Mouse (Mus musculus) T-helper 17 cell (primary cell): ENCODE measurements around the gene Slc36a1.

ENCODE experiments used
- in situ Hi-C, 2 experiments: fragments of 300-600 bp; cut with MboI, MseI; formaldehyde crosslinking; loops; 1 replicate in 1 of 2; 2 replicates in 1 of 2; pipeline ENCODE4 v1.15.1; 2025; ENCODE audit warnings: high pct_unique_total_duplicates in 2 of 2

Slc36a1 gene

DNA sequence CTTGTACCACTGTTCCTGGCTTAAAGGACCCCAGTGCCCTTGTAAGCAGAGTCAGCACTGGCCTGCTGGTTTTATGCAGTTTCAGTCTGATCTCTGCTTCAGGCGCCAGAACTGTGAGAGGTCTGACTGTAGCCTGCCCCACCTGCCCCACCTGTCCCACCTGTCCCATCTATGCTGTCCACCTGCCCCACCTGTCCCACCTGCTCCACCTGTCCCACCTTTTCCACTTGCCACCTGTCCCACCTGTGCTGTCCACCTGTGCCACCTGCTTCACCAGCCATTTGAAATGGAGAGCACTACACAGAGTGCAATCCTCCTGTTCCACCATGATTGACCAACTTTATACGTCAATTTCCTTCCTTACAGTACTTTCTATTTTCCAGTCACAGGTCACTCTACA is 60.2 kb downstream of the Slc36a1 start:
- in situ Hi-C loops: no loop called here

DNA sequence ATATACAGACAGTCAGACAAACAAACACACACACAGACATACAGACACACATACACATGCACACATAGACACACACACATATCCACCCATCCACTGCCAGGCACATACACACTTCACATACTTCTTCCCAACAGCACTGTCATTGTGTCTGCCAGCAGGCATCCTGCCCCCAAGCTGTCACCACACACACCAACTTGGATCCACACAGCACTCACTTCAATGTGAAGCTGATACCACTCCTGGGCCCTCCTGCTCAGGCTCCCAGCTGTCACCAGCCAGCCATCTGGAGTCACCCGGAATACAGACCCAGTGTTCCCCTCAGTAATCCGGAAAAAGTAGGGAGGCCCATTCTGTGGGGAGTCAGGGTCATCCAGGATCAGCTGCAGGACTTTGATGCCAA is 61.5 kb downstream of the Slc36a1 start:
- in situ Hi-C loops: no loop called here

DNA sequence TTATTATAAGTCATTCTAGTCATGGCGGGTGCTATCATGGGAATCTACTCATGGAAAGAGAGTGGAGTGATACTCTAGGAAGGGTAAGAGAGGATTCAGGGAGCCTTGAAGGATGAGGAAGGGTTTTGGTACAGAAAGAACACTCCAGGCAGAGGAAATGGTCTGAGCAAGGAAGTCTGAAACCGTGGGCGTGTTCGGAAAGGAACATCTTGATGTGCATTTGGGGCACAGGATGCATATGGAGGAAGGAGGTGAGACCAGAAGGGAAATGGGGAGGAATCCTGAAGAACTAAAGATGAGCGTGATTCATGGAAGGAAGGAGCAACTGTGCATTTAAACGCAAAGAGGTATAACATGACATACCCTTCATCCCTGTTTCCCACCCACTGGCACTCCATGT is 64.4 kb downstream of the Slc36a1 start:
- in situ Hi-C loops: no loop called here

DNA sequence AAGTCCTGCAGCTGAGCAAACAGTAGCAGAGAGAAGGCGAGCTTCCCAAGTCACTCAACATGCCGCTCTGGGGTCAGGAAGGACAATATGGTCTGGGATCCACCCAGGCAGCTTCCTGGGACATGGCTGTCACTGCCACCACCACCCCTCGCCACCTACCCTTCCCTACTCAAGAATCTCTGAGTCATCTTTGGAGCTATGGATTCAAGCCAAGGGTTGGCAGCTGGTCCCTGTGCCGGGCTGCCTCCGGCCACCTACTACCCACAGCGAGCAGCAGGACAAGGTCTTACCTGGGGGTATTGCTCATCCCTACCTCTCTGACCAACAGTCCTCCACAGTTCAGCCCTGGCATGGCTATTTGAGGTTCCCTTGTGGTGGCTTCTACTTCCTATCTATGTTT is 70.6 kb downstream of the Slc36a1 start:
- in situ Hi-C loops: loop anchor here in 1 of 2 experiments (10.0 kb wide), 1 partner anchor 1360 kb away; no protein-coding TSS in a partner anchor
